Mouse (Mus musculus): ENCODE data around the gene Olfr539. TPM values are rescaled to one million over a fixed set of nuclear protein-coding genes. Genes with fewer than 3 reads are reported as not detected.

The Olfr539 gene
- not detected for polyA plus RNA-seq (2014; fragmentation: Illumina TruSeq; extraction: RNeasy Lipid Tissue Mini Kit (QIAGEN cat#74804); ENCODE audit: low read depth, low replicate concordance)

DNA sequence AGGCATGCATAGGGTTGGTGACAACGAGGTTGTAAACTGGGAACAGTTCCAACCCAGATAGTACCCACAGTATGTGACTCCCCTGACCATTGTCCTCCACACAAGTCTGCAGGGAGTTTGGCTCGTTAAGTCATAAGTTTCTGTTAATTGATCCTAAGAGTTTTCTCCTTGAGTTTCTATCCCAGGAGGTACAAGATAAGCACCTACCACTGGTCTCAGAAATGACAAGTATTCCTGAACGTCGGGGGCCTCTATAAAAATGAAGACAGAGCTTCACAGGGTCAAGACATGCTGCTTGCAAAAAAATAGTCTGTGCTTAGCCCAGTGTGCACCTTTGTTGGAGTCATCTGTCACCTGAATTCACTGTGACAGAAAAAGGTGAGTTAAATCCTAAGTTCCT is at the start of gene Olfr539:
Olfr539 (plus strand) TSS at position 301 of the 400 bp plus-strand sequence.

GRCm38 (mm10) chr7:140628670-140629069 is 31.1 kb upstream of the Olfr539 start, which contains the start of gene Olfr61:
Gene Olfr61 (plus strand): TSS chr7:140628970.

GRCm38 (mm10) chr7:140646152-140646551 is 13.6 kb upstream of the Olfr539 start, which contains the start of gene Olfr53:
Gene Olfr53 (plus strand): TSS chr7:140646452.

DNA sequence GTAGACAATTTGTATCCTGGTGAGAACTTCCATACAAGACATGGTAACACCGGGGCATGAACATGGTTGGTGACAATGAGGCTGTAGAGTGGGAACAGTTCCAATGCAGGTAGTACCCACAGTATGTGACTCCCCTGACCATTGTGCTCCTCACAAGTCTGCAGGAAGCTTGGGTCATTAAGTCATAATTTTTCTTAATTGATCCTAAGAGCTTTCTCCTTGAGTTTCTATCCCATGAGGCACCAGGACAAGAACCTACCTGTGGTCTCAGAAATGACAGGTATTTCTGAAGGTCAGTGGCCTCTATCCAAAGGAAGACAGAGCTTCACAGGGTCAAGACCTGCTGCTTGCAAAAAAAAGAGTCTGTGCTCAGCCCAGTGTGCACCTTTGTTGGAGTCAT is 21.9 kb downstream of the Olfr539 start, which contains the start of gene Olfr45:
Olfr45 (plus strand) TSS at position 301 of the 400 bp plus-strand sequence.

DNA sequence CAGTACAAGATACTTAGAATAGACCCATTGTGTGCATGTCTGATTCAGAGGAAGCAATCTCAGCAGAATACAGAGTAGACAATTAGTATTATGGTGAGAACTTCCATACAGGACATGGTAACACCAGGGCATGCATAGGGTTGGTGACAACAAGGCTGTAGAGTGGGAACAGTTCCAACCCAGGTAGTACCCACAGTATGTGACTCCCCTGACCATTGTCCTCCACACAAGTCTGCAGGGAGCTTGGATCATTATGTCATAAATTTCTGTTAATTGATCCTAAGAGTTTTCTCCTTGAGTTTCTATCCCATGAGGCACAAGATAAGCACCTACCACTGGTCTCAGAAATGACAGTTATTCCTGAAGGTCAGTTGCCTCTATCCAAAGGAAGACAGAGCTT is 37.2 kb downstream of the Olfr539 start, which contains the start of gene Olfr541:
Olfr541 (plus strand) TSS at position 301 of the 400 bp plus-strand sequence.

Other genes with a start within 250 kb of the Olfr539 start
- gene Olfr532, start 238.3 kb upstream of the Olfr539 start, polyA plus RNA-seq (2014; fragmentation: Illumina TruSeq; extraction: RNeasy Lipid Tissue Mini Kit (QIAGEN cat#74804); ENCODE audit: low read depth, low replicate concordance) = not detected
- not detected for gene Olfr533, start 196.6 kb upstream of the Olfr539 start, polyA plus RNA-seq (2014; fragmentation: Illumina TruSeq; extraction: RNeasy Lipid Tissue Mini Kit (QIAGEN cat#74804); ENCODE audit: low read depth, low replicate concordance)
- gene Olfr535, start 175.7 kb upstream of the Olfr539 start, polyA plus RNA-seq (2014; fragmentation: Illumina TruSeq; extraction: RNeasy Lipid Tissue Mini Kit (QIAGEN cat#74804); ENCODE audit: low read depth, low replicate concordance) = not detected
- not detected for gene Olfr536, start 152.5 kb upstream of the Olfr539 start, polyA plus RNA-seq (2014; fragmentation: Illumina TruSeq; extraction: RNeasy Lipid Tissue Mini Kit (QIAGEN cat#74804); ENCODE audit: low read depth, low replicate concordance)
- not detected for gene Olfr538, start 92.0 kb upstream of the Olfr539 start, polyA plus RNA-seq (2014; fragmentation: Illumina TruSeq; extraction: RNeasy Lipid Tissue Mini Kit (QIAGEN cat#74804); ENCODE audit: low read depth, low replicate concordance)
- gene Olfr46, start 58.7 kb upstream of the Olfr539 start, polyA plus RNA-seq (2014; fragmentation: Illumina TruSeq; extraction: RNeasy Lipid Tissue Mini Kit (QIAGEN cat#74804); ENCODE audit: low read depth, low replicate concordance) = not detected
- gene Olfr61, start 31.0 kb upstream of the Olfr539 start, polyA plus RNA-seq (2014; fragmentation: Illumina TruSeq; extraction: RNeasy Lipid Tissue Mini Kit (QIAGEN cat#74804); ENCODE audit: low read depth, low replicate concordance) = not detected
- gene Olfr53, start 13.5 kb upstream of the Olfr539 start, polyA plus RNA-seq (2014; fragmentation: Illumina TruSeq; extraction: RNeasy Lipid Tissue Mini Kit (QIAGEN cat#74804); ENCODE audit: low read depth, low replicate concordance) = not detected
- not detected for gene Olfr45, start 22.0 kb downstream of the Olfr539 start, polyA plus RNA-seq (2014; fragmentation: Illumina TruSeq; extraction: RNeasy Lipid Tissue Mini Kit (QIAGEN cat#74804); ENCODE audit: low read depth, low replicate concordance)
- gene Olfr541, start 37.3 kb downstream of the Olfr539 start, polyA plus RNA-seq (2014; fragmentation: Illumina TruSeq; extraction: RNeasy Lipid Tissue Mini Kit (QIAGEN cat#74804); ENCODE audit: low read depth, low replicate concordance) = not detected
- gene Cyp2e1, start 103.8 kb downstream of the Olfr539 start, polyA plus RNA-seq (2014; fragmentation: Illumina TruSeq; extraction: RNeasy Lipid Tissue Mini Kit (QIAGEN cat#74804); ENCODE audit: low read depth, low replicate concordance) = 9,740 TPM
- gene Syce1, start 127.9 kb downstream of the Olfr539 start, polyA plus RNA-seq (2014; fragmentation: Illumina TruSeq; extraction: RNeasy Lipid Tissue Mini Kit (QIAGEN cat#74804); ENCODE audit: low read depth, low replicate concordance) = not detected
- 0.66 TPM for gene Zfp941, start 162.2 kb downstream of the Olfr539 start, polyA plus RNA-seq (2014; fragmentation: Illumina TruSeq; extraction: RNeasy Lipid Tissue Mini Kit (QIAGEN cat#74804); ENCODE audit: low read depth, low replicate concordance)
- gene Urah, start 175.1 kb downstream of the Olfr539 start, polyA plus RNA-seq (2014; fragmentation: Illumina TruSeq; extraction: RNeasy Lipid Tissue Mini Kit (QIAGEN cat#74804); ENCODE audit: low read depth, low replicate concordance) = 287 TPM
- not detected for gene Scgb1c1, start 185.6 kb downstream of the Olfr539 start, polyA plus RNA-seq (2014; fragmentation: Illumina TruSeq; extraction: RNeasy Lipid Tissue Mini Kit (QIAGEN cat#74804); ENCODE audit: low read depth, low replicate concordance)
- not detected for gene Odf3, start 187.9 kb downstream of the Olfr539 start, polyA plus RNA-seq (2014; fragmentation: Illumina TruSeq; extraction: RNeasy Lipid Tissue Mini Kit (QIAGEN cat#74804); ENCODE audit: low read depth, low replicate concordance)
- gene Gm45785, start 196.4 kb downstream of the Olfr539 start, polyA plus RNA-seq (2014; fragmentation: Illumina TruSeq; extraction: RNeasy Lipid Tissue Mini Kit (QIAGEN cat#74804); ENCODE audit: low read depth, low replicate concordance) = not detected
- gene Ric8a, start 197.0 kb downstream of the Olfr539 start, polyA plus RNA-seq (2014; fragmentation: Illumina TruSeq; extraction: RNeasy Lipid Tissue Mini Kit (QIAGEN cat#74804); ENCODE audit: low read depth, low replicate concordance) = 4.3 TPM
- gene Bet1l, start 197.6 kb downstream of the Olfr539 start, polyA plus RNA-seq (2014; fragmentation: Illumina TruSeq; extraction: RNeasy Lipid Tissue Mini Kit (QIAGEN cat#74804); ENCODE audit: low read depth, low replicate concordance) = 1.4 TPM
- 89.2 TPM for gene Psmd13, start 222.0 kb downstream of the Olfr539 start, polyA plus RNA-seq (2014; fragmentation: Illumina TruSeq; extraction: RNeasy Lipid Tissue Mini Kit (QIAGEN cat#74804); ENCODE audit: low read depth, low replicate concordance)
- gene Sirt3, start 222.4 kb downstream of the Olfr539 start, polyA plus RNA-seq (2014; fragmentation: Illumina TruSeq; extraction: RNeasy Lipid Tissue Mini Kit (QIAGEN cat#74804); ENCODE audit: low read depth, low replicate concordance) = 15.2 TPM
- gene Cox8b, start 240.5 kb downstream of the Olfr539 start, polyA plus RNA-seq (2014; fragmentation: Illumina TruSeq; extraction: RNeasy Lipid Tissue Mini Kit (QIAGEN cat#74804); ENCODE audit: low read depth, low replicate concordance) = not detected

Measured in liver, adult 10 weeks (tissue).